Mouse (Mus musculus) gastrocnemius, postnatal 36 days (tissue): ENCODE data around the gene Rpl11. TPM values are rescaled to one million over a fixed set of nuclear protein-coding genes. Genes with fewer than 3 reads are reported as not detected.
A peak's percentile ranks its signal among the peaks of the same experiment; 100 is the strongest.
"Not testable (repeated sequence)": the region's sequence is repeated elsewhere in the genome, so short reads cannot be mapped to it uniquely, and the experiment has no call there.

Experiments used
- DNase-seq, 2 experiments: peaks; one replicate each; pipeline ENCODE4 v3.0.0; 2022
- intact Hi-C: fragments of 180-260 bp; cut with DNase I; formaldehyde crosslinking; loops from one replicate; pipeline ENCODE4 v1.15.1; 2025
- long read RNA-seq, 2 experiments: library from polyadenylated mRNA; stranded (forward); transcript quantifications; one replicate each; pipeline ENCODE4 v2.0.0; 2021
- total RNA-seq, 2 experiments: library from RNA; stranded (reverse); gene quantifications; 2 replicates each; pipeline ENCODE4 v1.2.3; 2021

Rpl11 gene
- 100 to 1,000 TPM; 188 to 251 TPM for total RNA-seq
- long read RNA-seq, experiment 1, transcript Rpl11-202 (5 exons, 807 nt) = minor isoform, 9 of 267 reads
- long read RNA-seq, experiment 1, transcript Rpl11-201 (6 exons, 833 nt) = major isoform, 227 of 267 reads
- long read RNA-seq, experiment 1, transcript Rpl11-204 (2 exons, 317 nt) = minor isoform, 23 of 267 reads
- long read RNA-seq, experiment 1, partial matches to known transcripts = 3 of 267 reads
- long read RNA-seq, experiment 1, other reads (novel, unspliced or antisense) = 5 of 267 reads
- long read RNA-seq, experiment 2, transcript Rpl11-204 (2 exons, 317 nt) = minor isoform, 37 of 380 reads
- long read RNA-seq, experiment 2, transcript Rpl11-201 (6 exons, 833 nt) = major isoform, 329 of 380 reads
- long read RNA-seq, experiment 2, partial matches to known transcripts = 3 of 380 reads
- long read RNA-seq, experiment 2, other reads (novel, unspliced or antisense) = 7 of 380 reads

DNA sequence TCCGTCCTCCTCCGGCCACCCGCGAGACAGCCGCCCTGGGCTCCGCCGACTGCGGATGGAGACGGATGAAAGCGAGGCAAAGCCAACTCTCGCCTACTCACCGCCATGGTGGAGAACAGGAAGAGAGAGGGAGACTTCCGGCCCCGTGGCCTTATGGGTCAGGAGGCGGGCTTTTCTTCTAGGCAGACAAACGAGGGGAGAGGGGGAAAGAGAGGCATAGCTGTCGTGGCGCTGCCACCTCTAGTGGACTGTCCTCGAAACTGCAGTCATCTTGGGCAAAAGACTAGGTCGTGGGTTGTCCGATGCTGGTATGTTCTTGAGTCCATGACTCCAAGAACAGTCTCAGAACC lies at the start of gene Rpl11:
Rpl11 (minus strand) TSS at position 182 of the 350 bp plus-strand sequence.
- intact Hi-C loops = no loop called here
- peak; percentile 80 to 86 for DNase-seq

DNA sequence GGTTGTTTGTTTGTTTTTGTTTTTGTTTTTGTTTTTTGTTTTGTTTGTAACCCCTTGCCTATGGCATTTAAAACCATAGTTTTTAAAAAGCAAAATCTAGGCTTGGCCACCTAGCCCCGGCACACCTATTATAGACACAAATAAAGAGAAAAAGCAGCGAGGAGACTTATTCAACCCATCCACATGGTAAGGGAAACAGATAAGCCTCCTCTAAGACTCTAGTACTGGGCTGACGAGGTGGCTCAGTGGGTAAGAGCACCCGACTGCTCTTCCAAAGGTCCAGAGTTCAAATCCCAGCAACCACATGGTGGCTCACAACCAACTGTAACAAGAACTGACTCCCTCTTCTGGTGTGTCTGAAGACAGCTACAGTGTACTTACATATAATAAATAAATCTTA lies 48.5 kb upstream of the Rpl11 start:
- DNase-seq, intact Hi-C loops: not testable (repeated sequence)

DNA sequence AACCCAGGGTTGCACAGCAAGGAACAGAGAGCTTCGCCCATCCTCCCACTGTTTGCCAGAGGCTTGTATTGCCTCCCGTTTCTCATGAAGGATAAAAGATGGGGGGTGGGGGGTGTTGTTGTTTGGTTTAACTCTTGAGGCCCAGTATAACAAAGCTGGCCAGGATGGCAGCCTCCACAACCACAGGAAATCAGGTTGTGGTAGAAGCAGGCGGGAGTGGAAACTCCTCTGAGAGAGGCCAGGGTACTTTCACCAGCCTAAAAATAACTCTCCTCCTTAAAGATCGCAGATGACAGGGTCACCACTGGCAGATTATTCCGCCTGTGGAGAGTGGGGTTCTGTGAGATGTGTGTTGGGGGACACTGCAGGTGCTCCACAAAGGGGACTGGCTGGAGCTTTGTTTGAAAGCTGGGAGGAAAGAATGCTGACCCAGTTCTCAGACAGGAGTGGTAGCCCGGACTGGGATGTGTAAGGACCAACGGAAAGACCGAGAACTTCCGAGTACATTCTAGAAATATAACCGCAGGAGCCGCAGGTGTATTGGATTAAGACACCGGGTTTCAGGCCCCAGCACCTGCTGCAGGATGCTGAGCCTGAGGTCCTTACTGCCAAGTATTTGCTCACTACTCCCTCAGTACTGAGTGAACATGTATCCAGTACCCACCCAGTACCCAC lies 47.3 kb upstream of the Rpl11 start:
- intact Hi-C loops = no loop called here
- no peak for DNase-seq

DNA sequence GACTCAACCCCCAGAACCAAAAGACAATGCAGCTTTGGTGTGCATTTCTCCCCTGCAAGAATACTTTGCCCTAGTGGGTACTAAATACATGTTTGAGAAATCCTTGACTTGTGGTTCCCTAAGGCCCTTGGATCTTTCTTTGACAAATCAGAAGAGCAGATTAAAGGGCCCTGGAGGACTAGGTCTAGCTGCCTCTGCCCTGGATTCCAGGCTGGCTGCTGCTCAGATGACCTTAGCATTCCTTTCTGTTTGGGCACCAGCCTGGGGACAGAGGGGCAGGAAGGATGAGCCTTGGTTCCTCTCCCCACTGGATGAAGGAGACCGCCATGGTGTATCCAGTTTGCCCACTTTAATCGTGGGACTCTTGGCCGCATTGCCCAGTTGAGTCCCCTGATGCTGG lies 45.2 kb upstream of the Rpl11 start:
- intact Hi-C loops = no loop called here
- no peak for DNase-seq

DNA sequence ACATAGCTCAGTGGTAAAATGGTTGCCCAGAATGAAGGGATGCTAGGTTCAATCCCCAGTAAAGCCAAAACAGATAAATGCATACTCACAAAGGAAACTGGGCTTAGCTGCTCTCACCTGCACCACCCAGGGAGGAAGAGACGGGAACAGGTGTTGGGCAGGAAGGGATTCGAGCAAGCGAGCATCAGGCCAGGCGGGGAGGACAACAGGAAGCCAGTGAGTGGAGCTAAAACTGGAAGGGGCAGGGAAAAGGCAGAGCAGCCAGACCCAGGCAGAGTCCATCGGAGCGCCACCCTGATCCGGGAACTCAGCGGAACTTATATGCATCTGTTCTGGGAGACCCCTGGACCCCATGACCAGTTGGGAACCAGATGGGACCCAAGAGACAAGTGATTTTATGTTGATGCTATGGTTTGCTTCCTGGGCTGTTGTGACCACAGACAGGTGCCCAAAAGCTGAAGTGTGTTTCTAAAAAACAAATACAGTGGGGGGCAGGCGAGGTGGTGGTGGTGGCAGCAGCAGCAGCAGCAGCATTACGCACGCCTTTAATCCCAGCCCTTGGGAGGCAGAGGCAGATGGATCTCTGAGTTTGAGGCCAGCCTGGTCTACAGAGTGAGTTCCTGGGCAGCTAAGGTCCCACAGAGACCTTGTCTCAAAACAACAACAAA lies 43.4 kb upstream of the Rpl11 start:
- intact Hi-C loops = no loop called here

DNA sequence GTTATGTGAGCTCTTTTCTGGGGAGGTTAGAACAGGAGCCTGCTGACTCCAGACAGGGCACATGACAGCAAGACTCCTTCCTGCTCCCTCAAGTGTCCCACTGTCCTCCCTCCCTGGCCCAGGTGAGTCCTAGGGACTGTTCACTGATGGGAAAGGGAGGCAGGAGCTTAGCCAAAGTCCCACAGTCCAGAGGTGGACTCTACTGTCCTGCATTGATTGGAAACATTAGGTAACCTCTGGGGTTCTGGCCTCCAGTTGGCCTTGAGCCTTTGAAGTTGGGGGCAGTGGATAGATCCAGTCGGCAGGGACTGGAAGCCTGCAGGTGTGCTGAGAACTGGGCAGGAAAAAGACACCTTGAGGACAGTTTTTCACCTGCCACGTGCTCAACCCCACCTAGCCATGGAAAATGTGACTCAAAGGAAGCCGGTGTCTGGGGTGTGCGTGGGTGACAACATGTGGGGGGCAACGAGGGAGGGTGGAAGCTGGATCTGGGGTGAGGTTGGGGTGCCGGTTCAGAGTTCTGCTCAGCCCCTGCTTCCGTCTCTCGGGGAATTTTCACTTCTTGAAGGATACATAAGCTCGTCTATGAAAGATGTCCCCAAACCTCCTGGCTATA lies 42.4 kb upstream of the Rpl11 start:
- DNase-seq = no peak
- intact Hi-C loops = no loop called here

More for the DNA sequence above, 43.4 kb upstream of the Rpl11 start:
- DNase-seq = no peak

DNA sequence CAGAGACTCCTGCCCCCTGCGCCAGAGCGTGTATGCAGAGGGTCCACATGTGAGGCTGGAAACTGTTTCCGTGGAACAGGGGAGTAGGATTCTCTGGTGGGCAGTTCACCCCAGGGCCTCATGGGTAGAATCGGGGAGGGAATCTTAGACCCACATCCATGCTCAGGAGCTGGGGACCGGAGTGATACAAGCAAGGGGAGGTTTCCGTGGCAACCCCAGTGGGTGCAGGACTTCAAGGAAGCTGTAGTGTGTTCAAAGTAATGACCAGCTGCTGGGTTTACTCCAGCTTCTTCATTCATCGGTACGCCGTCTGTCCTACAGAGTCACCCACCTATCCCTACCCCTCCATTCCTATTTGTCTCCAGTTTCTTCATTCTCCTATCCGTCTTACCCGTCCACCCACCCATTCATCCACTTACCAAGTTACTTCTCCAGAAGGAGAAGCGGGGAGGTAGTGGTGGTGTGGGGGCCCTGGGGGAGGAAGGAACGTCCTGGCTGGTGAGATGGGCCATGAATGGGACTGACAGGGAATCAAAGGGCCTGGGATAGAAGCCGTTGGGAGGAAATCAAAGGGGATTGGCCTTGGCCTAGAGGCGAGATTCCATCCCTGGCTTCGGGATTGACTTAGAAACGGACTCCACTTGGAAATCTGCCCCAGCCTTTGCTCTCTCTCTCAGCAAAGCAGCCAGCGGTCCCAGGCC lies 41.4 kb upstream of the Rpl11 start:
- DNase-seq = peak in 1 of 2 experiments; percentile 18
- intact Hi-C loops = no loop called here

DNA sequence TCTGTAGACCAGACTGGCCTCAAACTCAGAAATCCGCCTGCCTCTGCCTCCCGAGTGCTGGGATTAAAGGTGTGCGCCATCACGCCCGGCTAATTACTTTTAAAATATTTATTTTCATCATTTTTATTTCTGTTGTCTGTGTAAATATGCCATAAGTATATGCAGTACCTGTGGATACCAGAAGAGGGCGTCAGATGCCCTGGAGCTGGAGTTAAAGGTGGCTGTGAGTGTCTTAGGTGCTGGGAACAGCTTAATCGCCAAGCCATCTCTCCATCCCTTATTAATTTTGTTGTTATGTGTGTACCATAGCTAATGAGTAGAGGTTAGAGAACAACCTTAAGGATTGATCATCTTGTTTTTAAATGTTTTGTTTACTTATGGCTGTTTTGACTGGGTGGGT lies 39.3 kb upstream of the Rpl11 start:
- no peak for DNase-seq
- intact Hi-C loops = no loop called here

DNA sequence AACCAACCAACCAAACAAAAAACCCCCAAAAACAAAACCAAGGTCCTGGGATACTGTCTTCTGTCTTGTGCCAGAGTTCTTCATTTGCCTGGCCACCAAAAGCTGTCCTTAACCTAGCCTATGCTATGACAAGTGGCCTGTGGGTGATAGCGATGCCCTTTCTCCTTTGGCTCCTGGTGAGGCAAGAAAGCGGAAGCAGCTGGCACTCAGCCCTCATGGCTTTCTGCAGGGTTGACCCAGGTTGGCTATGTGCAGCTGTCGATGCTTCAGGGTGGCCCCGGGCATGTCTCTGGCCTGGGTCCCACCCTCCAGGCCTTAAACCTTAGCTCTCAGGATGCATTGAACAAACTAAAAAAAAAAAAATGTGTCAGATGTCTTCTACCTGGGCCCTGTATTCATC lies 38.1 kb upstream of the Rpl11 start:
- intact Hi-C loops = no loop called here
- no peak for DNase-seq

DNA sequence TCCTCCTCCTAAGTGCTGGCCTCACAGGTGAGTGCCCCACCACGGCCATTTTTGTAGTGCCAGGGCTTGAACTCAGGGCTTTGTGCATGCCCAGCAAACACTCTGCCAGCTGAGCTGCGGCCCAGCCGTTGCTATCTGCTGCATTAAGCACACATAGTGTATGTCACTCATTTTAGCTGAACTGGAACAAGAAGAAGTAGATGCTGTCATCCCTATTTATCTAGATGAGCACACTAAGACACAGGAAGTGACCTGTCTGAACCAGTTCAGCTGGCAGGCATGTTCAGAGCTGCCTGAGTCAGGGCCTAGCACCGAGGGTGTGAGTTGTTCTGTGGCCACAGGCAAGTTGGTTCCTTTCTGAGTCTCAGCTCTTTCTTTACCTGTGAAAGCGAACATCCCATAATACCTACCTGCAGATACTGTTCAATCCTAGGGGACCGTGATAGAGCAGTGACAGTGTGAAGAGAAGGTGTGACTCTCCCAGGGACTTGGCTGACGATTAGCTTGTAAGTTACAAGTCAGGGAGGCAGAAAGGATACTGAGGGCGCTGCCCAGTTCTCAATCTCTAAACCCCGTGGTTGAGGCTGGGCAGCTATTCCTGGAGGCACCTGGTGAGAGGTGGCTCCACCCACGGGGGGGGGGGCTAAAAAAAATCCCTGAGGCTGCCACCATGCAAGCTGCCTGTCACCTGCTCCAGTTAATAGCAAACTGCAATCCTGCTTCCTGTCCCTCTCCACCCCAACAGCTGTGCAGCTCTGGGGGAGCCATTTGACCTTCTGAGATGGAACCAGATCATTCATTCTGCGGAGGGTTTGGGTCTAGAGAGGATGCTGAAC lies 36.7 kb upstream of the Rpl11 start:
- no peak for DNase-seq
- intact Hi-C loops = no loop called here

DNA sequence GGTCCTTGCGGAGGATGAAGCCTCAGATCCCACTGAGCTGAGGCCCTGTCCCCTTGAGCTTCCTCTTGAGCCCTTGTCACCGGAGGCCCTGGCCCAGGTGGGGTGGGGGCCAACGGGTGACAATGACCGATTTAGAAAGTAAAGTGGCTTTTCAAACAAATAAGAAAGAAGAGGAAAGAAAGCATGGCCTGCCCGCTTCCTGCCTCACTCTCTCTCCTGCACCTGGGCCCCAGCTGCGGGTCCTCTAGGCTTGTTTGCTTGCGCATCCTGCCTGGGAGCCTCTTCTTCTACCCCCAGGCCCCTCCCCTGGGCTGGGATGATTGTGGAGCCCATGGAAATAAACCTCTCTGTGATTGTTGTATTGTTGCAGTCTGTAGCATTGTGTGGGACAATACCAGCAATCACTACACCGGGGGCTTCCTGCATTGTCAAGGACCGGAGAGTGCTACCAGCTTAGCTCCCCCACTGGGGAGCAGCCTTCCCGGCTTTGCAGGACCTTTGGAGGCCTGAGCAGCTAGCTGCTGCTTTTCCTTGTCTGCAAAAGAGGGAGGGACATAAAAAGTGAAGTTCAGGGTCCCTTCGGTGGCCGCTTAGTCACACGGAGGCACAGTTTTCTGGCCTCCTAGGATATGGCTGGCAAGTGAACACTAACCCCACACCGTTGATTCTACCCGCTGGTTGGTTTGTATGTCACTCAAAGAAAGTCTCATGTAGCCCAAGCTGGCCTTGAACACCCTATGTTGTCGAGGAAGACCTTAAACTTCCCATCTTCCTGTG lies 35.9 kb upstream of the Rpl11 start:
- DNase-seq = no peak

DNA sequence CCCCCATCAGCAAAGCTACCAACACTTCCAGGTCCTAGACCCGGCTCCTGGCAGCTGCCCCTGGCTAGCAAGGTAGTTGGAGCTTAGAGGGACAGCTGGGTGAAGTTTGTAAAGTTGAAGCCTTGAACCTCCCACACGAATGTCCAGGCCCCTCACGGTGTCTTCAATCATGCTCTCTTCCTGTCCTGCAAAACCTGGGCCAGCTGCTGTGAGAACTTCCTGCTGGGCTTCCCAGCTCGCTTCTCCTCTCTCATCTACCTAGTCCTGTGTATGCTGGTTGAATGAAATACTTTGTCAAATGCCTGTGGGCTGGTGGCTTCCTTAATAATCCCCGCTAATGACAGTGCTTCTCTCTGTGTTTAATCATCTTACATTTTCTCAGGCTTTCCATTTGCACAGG lies 35.1 kb upstream of the Rpl11 start:
- DNase-seq = no peak
- intact Hi-C loops = no loop called here

More for the DNA sequence above, 35.9 kb upstream of the Rpl11 start:
- intact Hi-C loops = no loop called here

DNA sequence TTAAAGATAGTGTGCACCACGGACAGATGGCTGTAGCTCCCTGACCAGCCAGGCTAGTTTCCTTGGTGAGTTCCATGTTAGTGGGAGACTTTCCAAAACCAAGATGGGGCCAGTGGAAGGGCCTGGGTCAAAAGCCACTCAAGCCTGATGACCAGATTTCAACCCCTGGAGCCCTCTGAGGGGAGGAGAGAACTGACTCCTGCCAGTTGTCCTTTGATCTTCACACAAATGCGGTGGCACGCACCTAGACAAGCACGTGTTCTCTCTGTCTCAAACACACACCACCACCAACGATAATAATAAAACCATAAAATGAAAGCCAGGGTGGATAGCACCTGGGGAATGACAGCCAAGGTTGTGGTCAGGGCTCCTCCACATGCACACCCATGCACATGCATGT lies 34.0 kb upstream of the Rpl11 start:
- intact Hi-C loops = no loop called here
- DNase-seq = no peak

DNA sequence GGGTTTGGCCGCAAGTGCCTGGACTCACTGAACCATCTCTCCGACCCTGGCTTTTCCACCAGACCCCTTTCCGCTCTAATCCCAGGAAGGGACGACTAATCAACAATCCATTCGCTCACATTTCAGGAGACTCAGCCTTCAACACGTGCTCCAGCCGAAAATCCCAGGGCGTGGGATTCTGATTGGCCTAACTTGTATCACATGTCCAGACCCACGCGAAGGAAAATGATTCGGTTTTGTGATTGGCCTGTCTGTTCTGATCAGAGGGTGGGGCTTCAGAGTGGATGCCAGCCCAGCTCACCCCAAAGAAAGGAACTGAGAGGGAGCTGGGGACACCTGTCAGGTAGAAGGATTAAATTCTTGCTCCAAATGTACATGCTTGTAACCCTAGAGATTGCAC lies 31.6 kb upstream of the Rpl11 start:
- DNase-seq = no peak
- intact Hi-C loops = no loop called here

DNA sequence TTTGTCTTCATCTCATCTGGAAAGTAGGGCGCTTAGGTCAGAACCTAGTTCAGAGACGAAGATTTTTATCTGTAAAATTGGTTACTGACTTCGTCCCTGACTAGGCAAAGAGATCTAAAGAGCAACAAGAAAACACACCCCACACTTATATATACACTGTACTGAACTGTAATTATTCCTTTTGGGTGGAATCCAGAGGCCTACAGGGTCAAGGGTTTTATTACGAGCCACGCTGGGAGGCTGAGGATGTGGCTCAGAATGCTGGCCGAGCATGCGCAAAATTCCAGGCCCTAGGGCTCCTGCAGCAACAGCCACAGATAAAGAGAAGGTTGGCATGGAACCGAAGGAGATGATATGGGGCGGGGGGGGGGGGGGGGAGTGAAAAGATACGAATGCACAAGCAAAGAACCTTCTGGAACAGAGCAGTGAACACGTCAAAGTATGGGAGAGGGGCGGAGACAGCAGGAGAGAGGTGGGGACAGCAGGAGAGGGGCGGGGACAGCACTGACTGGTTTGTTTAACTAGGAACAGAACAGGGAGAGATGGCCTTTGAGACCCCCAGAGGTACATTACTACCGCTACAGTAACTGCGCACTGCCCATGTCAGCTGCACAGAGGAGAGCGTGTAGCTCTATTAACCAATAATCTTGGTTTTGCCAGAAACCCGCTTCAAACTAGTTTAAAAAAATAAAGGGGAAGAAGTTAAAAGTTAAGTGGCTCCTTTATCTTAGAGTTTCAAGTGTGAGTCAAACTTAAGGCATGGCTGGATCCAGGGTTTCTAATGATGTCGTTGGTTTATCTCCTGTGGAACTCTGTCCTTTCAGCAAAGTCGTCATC lies 30.3 kb upstream of the Rpl11 start:
- no peak for DNase-seq
- intact Hi-C loops = no loop called here

DNA sequence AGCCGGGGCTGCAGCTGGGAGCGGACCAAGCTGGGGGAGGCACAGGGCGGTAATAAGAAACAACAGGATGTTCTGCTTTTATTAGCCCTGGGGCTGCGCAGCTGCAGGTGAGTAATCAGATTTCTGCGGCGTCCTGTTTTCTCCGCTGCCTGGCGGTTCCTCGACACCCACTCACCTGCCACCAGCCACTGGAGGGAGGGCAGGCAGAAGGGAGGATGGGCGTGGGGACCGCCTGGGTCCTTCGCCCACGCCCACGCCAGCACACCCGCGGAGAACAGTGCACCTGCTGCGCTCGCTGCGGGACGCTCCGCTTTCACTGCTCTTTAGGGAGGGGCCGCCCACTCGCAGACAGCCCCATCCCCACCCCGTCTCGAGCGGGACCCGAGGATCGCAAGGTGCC lies 28.5 kb upstream of the Rpl11 start:
- intact Hi-C loops = no loop called here
- no peak for DNase-seq

DNA sequence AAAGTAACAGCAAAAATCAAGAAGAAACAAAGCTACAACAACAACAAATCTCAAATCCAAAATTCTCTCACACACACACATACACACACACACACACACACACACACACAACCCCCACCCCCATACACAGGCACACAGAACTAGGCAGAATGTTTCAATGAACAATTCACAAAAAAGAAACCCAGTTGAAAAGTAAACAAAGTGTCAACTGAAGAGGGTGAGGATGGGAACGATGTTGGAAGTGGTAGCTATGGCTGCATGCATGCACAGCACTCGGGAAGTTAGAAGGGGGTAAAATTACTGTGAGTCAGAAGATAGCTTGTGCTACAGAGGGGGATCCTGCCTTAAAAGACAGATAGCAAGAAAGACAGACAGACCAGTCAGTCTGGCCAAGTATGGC lies 25.4 kb upstream of the Rpl11 start:
- no peak for DNase-seq
- intact Hi-C loops = no loop called here
